Mouse (Mus musculus) MEL (cell line): ENCODE results near the gene Lyzl6.

Experiments used
- CTCF ChIP-seq, 3 experiments: IDR thresholded peaks in 2 of 3; conservative IDR thresholded peaks in 1 of 3; 2 replicates each; pipeline ENCODE4 v1.5.1; 2011 to 2012; ENCODE audit warnings: low read length in 3 of 3, low read depth in 2 of 3, mild to moderate bottlenecking in 2 of 3, improper control_type of control experiment in 1 of 3, inconsistent platforms in 1 of 3, mixed read lengths in 1 of 3, moderate library complexity in 1 of 3; ENCODE audit not compliant: control insufficient read depth in 1 of 3, insufficient read depth in 1 of 3, poor library complexity in 1 of 3, severe bottlenecking in 1 of 3
- JUND ChIP-seq: IDR thresholded peaks from 2 replicates; pipeline ENCODE4 v1.6.1; 2011; ENCODE audit warnings: low read depth, mild to moderate bottlenecking, improper control_type of control experiment, low read length
- SMC3 ChIP-seq: IDR thresholded peaks from 2 replicates; pipeline ENCODE4 v1.6.1; 2011; ENCODE audit warnings: low read depth, low read length, improper control_type of control experiment

DNA sequence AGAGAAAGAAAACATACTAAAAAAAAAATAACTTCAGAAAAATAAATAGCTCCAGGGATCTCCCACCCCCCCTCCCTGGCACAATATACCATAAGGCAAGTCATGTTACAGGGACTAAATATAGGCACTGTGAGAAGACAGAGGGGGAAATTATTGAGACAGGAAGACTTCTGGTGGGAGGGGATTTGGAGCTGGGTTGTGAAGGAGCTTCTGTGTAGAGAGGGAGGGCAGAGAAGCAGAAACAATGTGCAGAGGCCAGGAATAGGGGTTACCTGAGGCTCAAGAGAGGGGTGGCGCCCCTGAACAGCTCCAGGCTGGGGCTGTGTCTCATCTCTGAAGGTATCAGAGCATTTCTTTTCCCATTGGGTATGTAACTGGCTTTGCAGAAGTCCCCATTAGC is 27.0 kb upstream of the Lyzl6 start:
- TF ChIP-seq SMC3: no peak
- TF ChIP-seq CTCF (IDR thresholded peaks at IDR 0.05 in 2 of 3, conservative IDR thresholded peaks at IDR 0.05 in 1 of 3; ENCODE audit: control insufficient read depth in 1 of 3, insufficient read depth in 1 of 3, low read depth in 2 of 3, low read length in 3 of 3, poor library complexity in 1 of 3, severe bottlenecking in 1 of 3): no peak
- no peak for TF ChIP-seq JUND
